Mouse (Mus musculus): ENCODE results near the gene Stard10. TPM values are rescaled to one million over a fixed set of nuclear protein-coding genes. Genes with fewer than 3 reads are reported as not detected.
A peak's percentile ranks its signal among the peaks of the same experiment; 100 is the strongest.

Stard10 gene
- total and polyA plus RNA-seq, 2 experiments from 2014 or later: 17.2 to 39.3 TPM

DNA sequence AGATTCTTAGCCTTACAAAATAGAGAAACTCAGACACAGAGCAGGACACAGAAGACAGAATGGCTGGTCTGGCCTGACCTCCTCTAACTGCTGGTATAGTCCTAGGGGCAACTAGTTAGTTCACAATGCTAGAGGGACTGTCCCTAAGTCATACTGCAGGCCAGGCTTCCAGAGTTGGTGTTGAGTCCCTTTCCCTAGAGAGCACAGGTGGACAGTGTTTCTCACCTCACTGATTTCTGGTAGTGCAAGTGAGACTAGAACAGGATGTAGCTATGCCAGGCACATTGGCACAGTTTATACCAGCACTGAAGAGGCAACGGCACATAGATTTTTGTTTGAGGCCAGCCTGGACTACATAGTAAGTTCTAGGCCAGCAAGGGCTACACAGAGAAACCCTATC lies 24.2 kb upstream of the Stard10 start:
- H3K27ac ChIP-seq: no peak overlapping the region
- ATAC-seq (no peak), DNase-seq (ENCODE audit: low spot score) (no peak)
- TF ChIP-seq CTCF (IDR thresholded peaks at IDR 0.05; ENCODE audit: low read depth): no peak
- no peaks in the 10 kb centered on the region for H3K9me3 ChIP-seq (ENCODE audit: low read length)
- H3K4me2 ChIP-seq (ENCODE audit: low read depth, low read length): no peak overlapping the region
- peaks cover 11% of the 10 kb centered on the region; the same call in 1 of the 2 replicates for H3K4me1 ChIP-seq (ENCODE audit: insufficient read depth, low read length)
- no peaks in the 10 kb centered on the region for H3K27me3 ChIP-seq (ENCODE audit: insufficient read depth, low read length)
- no peak overlapping the region for H3K9ac ChIP-seq (replicated peaks; ENCODE audit: low read length)
- 89% methylated on average over 1 of the region's 1 CpGs for WGBS
- H3K36me3 ChIP-seq (ENCODE audit: insufficient read depth, low read length): peaks cover 12% of the 10 kb centered on the region
- H3K4me3 ChIP-seq (ENCODE audit: low read length): no peak overlapping the region

DNA sequence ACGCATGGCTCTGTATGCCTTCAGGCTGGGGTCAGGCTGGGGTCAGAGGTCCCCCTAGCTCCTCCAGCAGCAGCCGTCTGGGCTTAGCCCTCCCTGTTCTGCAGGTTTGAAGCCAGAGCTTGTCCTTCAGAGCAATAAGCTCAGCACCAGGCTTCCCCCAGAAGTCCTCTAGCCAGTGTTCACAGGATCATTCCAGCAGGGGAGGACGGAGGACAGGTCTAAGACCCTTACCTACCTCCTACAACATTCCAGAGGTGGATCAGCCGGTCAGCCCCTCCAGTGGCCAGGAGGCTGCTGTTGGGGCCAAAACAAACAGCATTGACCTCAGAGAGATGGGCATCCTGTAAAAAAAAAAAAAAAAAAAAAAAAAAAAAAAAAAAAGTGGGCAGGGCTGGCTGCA lies 23.7 kb upstream of the Stard10 start:
- 61% methylated on average over 4 of the region's 4 CpGs for WGBS
- no peaks in the 10 kb centered on the region for H3K27me3 ChIP-seq (ENCODE audit: insufficient read depth, low read length)
- no peak overlapping the region for H3K9ac ChIP-seq (replicated peaks; ENCODE audit: low read length)
- H3K4me1 ChIP-seq (ENCODE audit: insufficient read depth, low read length): peaks cover 11% of the 10 kb centered on the region; the same call in 1 of the 2 replicates
- H3K27ac ChIP-seq: no peak overlapping the region
- H3K4me3 ChIP-seq (ENCODE audit: low read length): no peak overlapping the region
- no peak for TF ChIP-seq CTCF (IDR thresholded peaks at IDR 0.05; ENCODE audit: low read depth)
- DNase-seq (ENCODE audit: low spot score) (no peak), ATAC-seq (no peak)
- no peaks in the 10 kb centered on the region for H3K9me3 ChIP-seq (ENCODE audit: low read length)
- H3K36me3 ChIP-seq (ENCODE audit: insufficient read depth, low read length): peaks cover 12% of the 10 kb centered on the region
- no peak overlapping the region for H3K4me2 ChIP-seq (ENCODE audit: low read depth, low read length)

DNA sequence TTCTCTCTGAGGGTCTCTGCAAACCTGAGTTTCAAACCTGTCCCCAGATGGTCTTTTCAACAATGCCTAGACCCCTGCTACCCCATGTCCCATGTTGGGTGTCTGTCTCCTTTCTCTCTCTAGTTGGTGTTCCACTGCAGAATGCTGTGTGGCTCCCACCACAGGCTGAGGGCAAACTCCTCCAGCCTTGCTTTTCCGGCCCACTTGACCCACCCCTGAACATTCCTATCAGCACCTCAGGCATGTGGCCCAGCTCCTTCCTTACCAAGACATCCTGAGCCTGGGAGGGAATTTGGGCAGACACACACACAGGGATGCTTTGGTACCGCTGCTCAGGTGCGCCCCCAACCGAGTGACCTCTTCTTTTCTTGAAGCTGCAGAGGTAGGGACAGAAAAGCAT lies 23.3 kb upstream of the Stard10 start:
- DNase-seq (ENCODE audit: low spot score) (no peak), ATAC-seq (no peak)
- 0 out of 2 replicates have a peak, but pooled peaks have one; percentile 2 for TF ChIP-seq CTCF (IDR thresholded peaks at IDR 0.05; ENCODE audit: low read depth)
- Histone ChIP-seq H3K4me1 (ENCODE audit: insufficient read depth, low read length) (peaks cover 11% of the 10 kb centered on the region; the same call in 1 of the 2 replicates), H3K27me3 (ENCODE audit: insufficient read depth, low read length) (no peaks in the 10 kb centered on the region), H3K4me2 (ENCODE audit: low read depth, low read length) (no peak overlapping the region), H3K36me3 (ENCODE audit: insufficient read depth, low read length) (peaks cover 12% of the 10 kb centered on the region), H3K9me3 (ENCODE audit: low read length) (no peaks in the 10 kb centered on the region), H3K27ac (no peak overlapping the region), H3K4me3 (ENCODE audit: low read length) (no peak overlapping the region), H3K9ac (replicated peaks; ENCODE audit: low read length) (no peak overlapping the region)
- 54% methylated on average over 4 of the region's 4 CpGs for WGBS

DNA sequence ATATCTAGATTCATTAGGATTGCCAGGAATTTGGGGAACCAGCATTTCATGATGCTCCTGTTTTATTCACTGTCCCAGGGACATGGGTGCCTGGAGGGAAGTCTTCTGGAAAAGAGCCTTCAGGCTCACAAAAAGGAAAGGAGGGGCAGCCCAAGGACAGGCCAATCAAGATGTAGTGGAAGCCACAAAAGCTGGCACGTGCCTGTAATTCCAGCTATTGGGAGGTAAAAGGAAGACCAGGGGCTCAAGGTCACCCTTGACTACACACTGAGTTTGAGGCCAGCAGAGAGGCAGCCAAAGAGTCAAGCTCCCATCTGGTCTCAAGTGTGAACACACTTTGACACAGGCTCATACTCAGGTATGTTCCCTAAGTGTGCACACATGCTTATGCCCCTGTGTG lies 21.4 kb upstream of the Stard10 start:
- 54% methylated on average over 1 of the region's 1 CpGs for WGBS
- no peak overlapping the region for H3K9ac ChIP-seq (replicated peaks; ENCODE audit: low read length)
- H3K4me1 ChIP-seq (ENCODE audit: insufficient read depth, low read length): peaks cover 11% of the 10 kb centered on the region; the same call in 1 of the 2 replicates
- ATAC-seq (no peak), DNase-seq (ENCODE audit: low spot score) (no peak)
- H3K4me2 ChIP-seq (ENCODE audit: low read depth, low read length): no peak overlapping the region
- H3K27me3 ChIP-seq (ENCODE audit: insufficient read depth, low read length): no peaks in the 10 kb centered on the region
- H3K9me3 ChIP-seq (ENCODE audit: low read length): no peaks in the 10 kb centered on the region
- H3K27ac ChIP-seq: no peak overlapping the region
- H3K4me3 ChIP-seq (ENCODE audit: low read length): no peak overlapping the region
- TF ChIP-seq CTCF (IDR thresholded peaks at IDR 0.05; ENCODE audit: low read depth): no peak
- no peaks in the 10 kb centered on the region; the same call in 1 of the 2 replicates for H3K36me3 ChIP-seq (ENCODE audit: insufficient read depth, low read length)

DNA sequence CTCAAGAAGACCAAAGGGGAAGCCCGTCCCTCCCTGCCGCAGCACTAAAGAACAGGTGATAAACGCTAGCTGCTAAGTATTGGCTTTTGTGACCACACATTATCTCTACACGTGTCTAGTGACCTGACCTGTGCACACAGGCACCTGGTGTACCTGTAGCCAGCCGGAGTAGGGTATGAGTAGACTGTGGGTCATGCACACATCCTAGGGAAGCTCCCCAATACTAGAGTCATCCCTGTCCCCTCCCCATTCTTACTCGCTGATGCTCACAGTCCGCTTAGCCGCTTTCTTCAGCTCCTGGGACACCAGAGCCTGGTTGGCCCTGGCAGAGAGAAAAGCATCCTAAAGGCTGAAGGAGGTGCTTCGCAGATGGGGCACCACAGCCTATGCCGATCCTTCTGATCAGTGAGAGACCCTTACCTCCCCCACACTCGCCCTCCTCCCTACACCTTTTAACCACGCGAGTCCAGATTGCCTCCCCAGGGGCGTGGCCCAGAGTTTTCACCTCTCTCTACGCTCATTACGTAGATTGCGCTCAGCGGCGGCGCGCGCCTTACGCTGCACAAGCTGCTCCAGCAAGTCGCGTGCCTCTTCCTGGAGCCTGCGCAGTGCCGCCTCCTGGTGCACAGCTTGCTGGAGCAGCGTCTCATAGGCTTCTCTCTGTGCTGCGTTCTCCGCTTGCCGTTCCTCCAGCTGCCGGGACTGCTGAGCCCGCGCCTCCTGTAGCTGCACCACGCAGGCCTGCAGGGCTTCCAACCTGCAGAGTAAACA lies 20.4 kb upstream of the Stard10 start:
- Histone ChIP-seq H3K4me3 (ENCODE audit: low read length) (peak overlapping the region; percentile 33), H3K4me2 (ENCODE audit: low read depth, low read length) (peak overlapping the region; percentile 54), H3K9me3 (ENCODE audit: low read length) (no peaks in the 10 kb centered on the region), H3K36me3 (ENCODE audit: insufficient read depth, low read length) (no peaks in the 10 kb centered on the region; the same call in 1 of the 2 replicates), H3K9ac (replicated peaks; ENCODE audit: low read length) (peak overlapping the region; percentile 49), H3K27ac (peak overlapping the region; percentile 48; the same call in 1 of the 2 replicates), H3K27me3 (ENCODE audit: insufficient read depth, low read length) (no peaks in the 10 kb centered on the region), H3K4me1 (ENCODE audit: insufficient read depth, low read length) (peaks cover 11% of the 10 kb centered on the region; the same call in 1 of the 2 replicates)
- DNase-seq (ENCODE audit: low spot score) (peak; percentile 93), ATAC-seq (peak; percentile 91)
- WGBS: 10% methylated on average over 35 of the region's 35 CpGs
- TF ChIP-seq CTCF (IDR thresholded peaks at IDR 0.05; ENCODE audit: low read depth): peak; percentile 71

DNA sequence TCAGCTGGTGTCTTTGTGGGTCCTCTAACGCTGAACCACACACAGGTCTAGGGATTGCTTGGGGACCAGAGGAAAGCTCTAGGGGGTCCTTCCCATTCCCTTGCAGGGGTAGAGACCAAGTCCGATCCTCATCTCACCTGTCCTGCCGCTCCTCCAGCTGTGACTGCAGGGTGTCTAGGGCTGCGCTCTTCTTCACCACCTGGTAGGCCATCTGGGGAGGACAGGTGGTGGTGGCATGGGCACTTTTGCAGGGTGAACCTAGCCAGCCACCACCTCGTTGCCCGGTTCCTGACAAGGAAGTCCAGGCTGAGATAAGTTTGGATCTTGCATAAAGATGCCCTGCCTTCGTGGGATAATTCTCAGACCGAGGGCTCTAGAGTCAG lies 19.9 kb upstream of the Stard10 start:
- H3K4me1 ChIP-seq (ENCODE audit: insufficient read depth, low read length): peaks cover 11% of the 10 kb centered on the region; the same call in 1 of the 2 replicates
- H3K4me3 ChIP-seq (ENCODE audit: low read length): peak overlapping the region; percentile 33
- DNase-seq (ENCODE audit: low spot score): no peak
- 24% methylated on average over 8 of the region's 8 CpGs for WGBS
- H3K4me2 ChIP-seq (ENCODE audit: low read depth, low read length): peak overlapping the region; percentile 54
- TF ChIP-seq CTCF (IDR thresholded peaks at IDR 0.05; ENCODE audit: low read depth): no peak
- no peaks in the 10 kb centered on the region for H3K27me3 ChIP-seq (ENCODE audit: insufficient read depth, low read length)
- peak overlapping the region; percentile 48; the same call in 1 of the 2 replicates for H3K27ac ChIP-seq
- ATAC-seq: no peak
- peak overlapping the region; percentile 49 for H3K9ac ChIP-seq (replicated peaks; ENCODE audit: low read length)
- H3K36me3 ChIP-seq (ENCODE audit: insufficient read depth, low read length): no peaks in the 10 kb centered on the region; the same call in 1 of the 2 replicates
- H3K9me3 ChIP-seq (ENCODE audit: low read length): no peaks in the 10 kb centered on the region

DNA sequence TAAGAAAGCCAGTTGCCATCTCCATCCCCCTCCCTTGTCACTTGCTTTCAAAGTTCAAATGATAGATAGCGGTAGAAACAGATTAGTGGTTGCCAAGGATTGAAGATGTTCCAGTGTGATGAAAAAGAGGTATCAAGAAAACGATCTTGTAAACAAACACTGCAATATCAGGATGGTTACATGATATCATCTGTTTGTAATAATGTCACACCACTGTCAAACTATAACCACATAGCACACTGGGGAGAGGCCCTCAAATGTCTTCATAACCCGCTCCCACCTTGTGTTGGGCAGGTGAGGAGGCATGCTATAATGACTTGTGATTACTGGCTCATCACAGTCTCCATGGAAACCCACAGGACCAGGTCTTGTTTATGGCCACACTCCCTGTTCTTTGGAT lies 18.5 kb upstream of the Stard10 start:
- no peak for DNase-seq (ENCODE audit: low spot score)
- no peak for TF ChIP-seq CTCF (IDR thresholded peaks at IDR 0.05; ENCODE audit: low read depth)
- Histone ChIP-seq H3K4me2 (ENCODE audit: low read depth, low read length) (no peak overlapping the region), H3K36me3 (ENCODE audit: insufficient read depth, low read length) (no peaks in the 10 kb centered on the region), H3K9ac (replicated peaks; ENCODE audit: low read length) (no peak overlapping the region), H3K27ac (no peak overlapping the region), H3K4me3 (ENCODE audit: low read length) (no peak overlapping the region), H3K9me3 (ENCODE audit: low read length) (no peaks in the 10 kb centered on the region), H3K27me3 (ENCODE audit: insufficient read depth, low read length) (no peaks in the 10 kb centered on the region), H3K4me1 (ENCODE audit: insufficient read depth, low read length) (peaks cover 11% of the 10 kb centered on the region; the same call in 1 of the 2 replicates)
- WGBS: 80% methylated on average over 3 of the region's 3 CpGs
- no peak for ATAC-seq

Measured in hindbrain, postnatal 0 days (tissue).